Mouse (Mus musculus): Measurements from ENCODE around the gene Sdc3. TPM values are rescaled to one million over a fixed set of nuclear protein-coding genes. Genes with fewer than 3 reads are reported as not detected.

Gene Sdc3
- polyA plus RNA-seq, 1 experiment = 7.9 TPM

DNA sequence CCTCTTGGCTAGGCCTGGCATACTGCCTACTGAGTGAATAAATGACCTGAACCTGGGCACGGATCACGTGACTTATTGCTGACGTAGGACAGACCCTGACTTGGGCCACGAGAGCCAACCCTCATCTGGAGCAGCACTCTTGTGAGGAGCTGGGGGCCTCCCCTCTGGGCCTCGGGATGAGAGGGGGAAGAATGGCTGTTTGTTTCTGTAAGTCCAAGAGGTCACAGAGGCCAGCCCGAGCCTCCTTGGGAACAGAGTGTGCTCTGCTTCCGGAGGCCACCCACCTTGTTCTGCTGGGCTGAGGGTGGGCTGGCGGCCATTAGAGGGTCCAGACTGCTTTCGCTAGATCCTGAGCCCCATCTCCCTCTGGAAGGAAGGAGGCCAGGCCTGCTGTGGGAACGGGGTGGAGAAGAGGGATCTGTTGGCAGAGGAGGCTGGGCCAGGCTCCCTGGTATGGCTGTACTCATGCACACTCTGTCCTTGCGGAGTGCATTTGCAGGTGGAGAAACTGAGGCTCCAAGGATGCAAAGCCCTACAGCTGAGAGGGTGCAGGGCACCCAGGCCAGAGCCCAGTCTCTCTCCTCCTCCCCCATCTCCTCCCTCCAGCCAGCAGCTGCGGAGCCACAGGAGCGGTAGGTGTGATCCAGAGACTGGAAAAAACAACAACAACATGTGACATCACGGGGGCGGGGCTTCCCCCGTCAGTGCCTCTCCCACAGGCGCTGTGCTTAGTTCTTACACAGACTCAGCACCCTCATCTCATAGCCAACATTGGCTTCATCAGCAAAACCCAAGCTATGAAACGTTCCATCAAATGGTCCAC lies 36.7 kb downstream of the Sdc3 start:
- H3K4me1 ChIP-seq (ENCODE audit: control insufficient read depth, insufficient read depth, insufficient read length, low read length) = peaks cover 10% of the 10 kb centered on the region
- H3K27ac ChIP-seq (replicated peaks; ENCODE audit: low read depth, low read length) = peak overlapping the region; percentile 65
- no peak overlapping the region for H3K4me3 ChIP-seq (ENCODE audit: insufficient read depth, low read depth, low read length)

GRCm38 (mm10) chr4:130834122-130834521 lies 41.8 kb downstream of the Sdc3 start:
- no peak overlapping the region for H3K27ac ChIP-seq (replicated peaks; ENCODE audit: low read depth, low read length)
- no peak overlapping the region for H3K4me3 ChIP-seq (ENCODE audit: insufficient read depth, low read depth, low read length)
- peaks cover 21% of the 10 kb centered on the region for H3K4me1 ChIP-seq (ENCODE audit: control insufficient read depth, insufficient read depth, insufficient read length, low read length)

DNA sequence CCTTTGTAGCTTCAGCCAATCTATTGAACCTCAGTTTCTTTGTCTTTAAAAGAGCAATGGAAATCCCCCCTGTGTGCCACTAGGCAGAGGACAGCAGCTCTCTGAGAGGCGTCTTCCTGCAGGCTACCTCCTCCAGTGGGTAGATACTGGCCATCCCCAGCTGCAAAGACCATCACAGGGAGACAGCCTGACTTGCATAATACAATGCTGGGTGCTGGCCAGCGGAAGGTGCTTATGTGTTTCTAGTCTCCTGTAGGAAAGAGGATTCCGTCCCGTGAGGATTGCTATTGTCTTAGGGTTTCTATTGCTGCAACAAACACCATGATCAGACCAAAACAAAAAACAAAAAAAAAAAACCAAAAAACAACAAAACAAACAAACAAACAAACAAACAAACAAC lies 43.2 kb downstream of the Sdc3 start:
- H3K4me1 ChIP-seq (ENCODE audit: control insufficient read depth, insufficient read depth, insufficient read length, low read length) = peaks cover 21% of the 10 kb centered on the region

GRCm38 (mm10) chr4:130836281-130837061 lies 44.1 kb downstream of the Sdc3 start:
- Histone ChIP-seq H3K27ac (replicated peaks; ENCODE audit: low read depth, low read length) (no peak overlapping the region), H3K4me3 (ENCODE audit: insufficient read depth, low read depth, low read length) (no peak overlapping the region), H3K4me1 (ENCODE audit: control insufficient read depth, insufficient read depth, insufficient read length, low read length) (peaks cover 29% of the 10 kb centered on the region)

More for the DNA sequence above, 43.2 kb downstream of the Sdc3 start:
- Histone ChIP-seq H3K27ac (replicated peaks; ENCODE audit: low read depth, low read length) (peak overlapping the region; percentile 69), H3K4me3 (ENCODE audit: insufficient read depth, low read depth, low read length) (no peak overlapping the region)

DNA sequence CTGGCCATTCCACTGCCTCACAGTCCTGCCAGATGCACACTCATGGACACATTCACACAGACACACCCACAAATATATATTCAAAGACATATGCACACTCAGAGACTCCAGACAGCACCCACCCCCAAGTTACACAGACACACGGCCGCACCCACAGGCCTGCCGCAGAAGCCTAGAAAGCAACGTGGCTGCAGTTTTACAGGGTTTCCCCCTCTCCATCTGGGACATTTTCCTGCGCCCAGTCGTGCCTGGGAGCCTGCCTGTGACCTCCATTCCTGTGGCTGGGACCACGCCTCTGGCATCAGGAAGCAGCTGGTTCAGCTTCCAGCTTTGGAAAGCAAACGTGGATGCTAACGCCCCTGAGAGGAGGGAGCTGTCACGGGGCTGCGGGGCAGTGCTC lies 46.2 kb downstream of the Sdc3 start:
- H3K27ac ChIP-seq (replicated peaks; ENCODE audit: low read depth, low read length) = 0 out of 2 replicates have a peak overlapping the region, but pooled peaks have one; percentile 19
- no peak overlapping the region for H3K4me3 ChIP-seq (ENCODE audit: insufficient read depth, low read depth, low read length)

DNA sequence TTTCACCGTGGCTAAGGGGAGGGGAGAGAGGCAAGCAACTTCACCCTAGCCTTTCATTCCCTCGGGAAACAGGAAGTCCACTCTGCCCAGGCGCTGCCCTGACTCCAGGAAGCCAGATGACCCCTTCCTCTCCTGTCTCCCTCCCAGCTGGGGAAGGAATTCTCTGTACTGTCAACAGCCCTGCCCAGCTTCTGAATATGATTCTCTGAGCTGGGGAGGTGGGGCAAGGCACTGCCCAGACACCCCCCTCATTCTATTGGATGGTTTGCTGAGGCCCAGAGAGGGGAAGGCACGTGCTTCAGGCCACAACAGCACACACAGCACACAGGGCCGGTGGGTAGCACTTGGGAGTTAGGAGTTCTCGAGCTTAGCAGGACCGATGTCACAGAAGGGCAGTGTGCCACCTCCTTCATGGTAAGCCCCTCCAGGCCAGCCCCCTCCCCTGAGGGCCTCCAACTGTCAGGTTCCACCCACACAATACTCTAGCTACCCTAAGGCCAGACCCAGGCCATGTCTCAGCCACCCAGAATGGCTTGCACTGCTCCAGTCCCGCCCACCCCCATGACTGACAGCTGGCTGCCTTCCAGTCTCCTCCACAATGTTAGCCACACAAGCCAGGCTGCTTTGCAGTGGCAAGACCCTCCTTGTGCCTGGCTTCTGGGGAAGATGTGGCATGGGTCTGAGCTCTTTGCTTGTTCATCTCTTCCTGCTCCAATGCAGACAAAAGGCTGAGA lies 48.9 kb downstream of the Sdc3 start:
- Histone ChIP-seq H3K27ac (replicated peaks; ENCODE audit: low read depth, low read length) (0 out of 2 replicates have a peak overlapping the region, but pooled peaks have one; percentile 1), H3K4me1 (ENCODE audit: control insufficient read depth, insufficient read depth, insufficient read length, low read length) (peaks cover 28% of the 10 kb centered on the region), H3K4me3 (ENCODE audit: insufficient read depth, low read depth, low read length) (no peak overlapping the region)

More for the DNA sequence above, 46.2 kb downstream of the Sdc3 start:
- H3K4me1 ChIP-seq (ENCODE audit: control insufficient read depth, insufficient read depth, insufficient read length, low read length) = peaks cover 31% of the 10 kb centered on the region

DNA sequence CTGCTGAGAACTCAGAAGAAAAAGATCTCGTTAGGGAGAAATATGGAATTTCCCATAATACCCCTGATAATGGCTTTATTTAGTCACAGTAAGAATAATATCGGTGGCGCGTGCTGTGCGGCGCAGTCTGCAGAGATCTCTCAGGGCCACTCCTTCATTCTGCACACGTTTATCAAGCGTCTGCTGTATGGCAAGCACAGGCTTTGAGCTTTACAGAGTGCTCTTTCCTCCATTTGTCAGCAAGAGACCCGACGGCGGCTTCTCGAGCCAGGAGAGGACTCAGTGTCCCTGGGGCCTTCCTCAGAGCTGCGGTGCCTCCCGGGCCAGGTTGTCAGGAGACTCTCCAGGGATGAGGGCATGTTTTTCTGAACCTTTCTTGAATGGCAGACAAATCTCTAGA lies 56.5 kb downstream of the Sdc3 start:
- no peaks in the 10 kb centered on the region for H3K4me1 ChIP-seq (ENCODE audit: control insufficient read depth, insufficient read depth, insufficient read length, low read length)
- no peak overlapping the region for H3K4me3 ChIP-seq (ENCODE audit: insufficient read depth, low read depth, low read length)
- H3K27ac ChIP-seq (replicated peaks; ENCODE audit: low read depth, low read length) = no peak overlapping the region

DNA sequence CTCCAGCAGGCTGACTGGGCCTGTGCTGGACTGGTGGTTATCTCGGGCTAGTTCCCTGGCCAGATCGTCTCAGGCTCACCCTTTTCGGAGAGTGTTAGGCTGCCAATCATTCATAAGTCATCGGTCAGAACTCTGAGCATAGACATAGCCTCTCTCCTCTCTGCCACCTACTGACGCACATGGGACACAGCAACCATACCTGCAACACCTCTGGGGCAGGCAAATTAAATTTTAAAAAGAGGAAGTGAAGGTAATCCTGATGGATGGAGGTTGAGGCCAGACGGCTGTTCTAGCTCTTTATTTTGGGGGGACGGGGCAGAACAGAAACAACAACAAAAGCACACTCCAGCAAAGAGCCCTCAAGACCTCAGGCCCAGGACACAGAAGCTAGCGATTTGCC lies 65.3 kb downstream of the Sdc3 start:
- Histone ChIP-seq H3K27ac (replicated peaks; ENCODE audit: low read depth, low read length) (no peak overlapping the region), H3K4me1 (ENCODE audit: control insufficient read depth, insufficient read depth, insufficient read length, low read length) (no peaks in the 10 kb centered on the region), H3K4me3 (ENCODE audit: insufficient read depth, low read depth, low read length) (no peak overlapping the region)

- no peaks in the 10 kb centered on the region for H3K4me1 ChIP-seq (ENCODE audit: control insufficient read depth, insufficient read depth, insufficient read length, low read length)
- no peak overlapping the region for H3K27ac ChIP-seq (replicated peaks; ENCODE audit: low read depth, low read length)
- no peak overlapping the region for H3K4me3 ChIP-seq (ENCODE audit: insufficient read depth, low read depth, low read length)
These were observed 66.5 kb downstream of the Sdc3 start for GRCm38 (mm10) chr4:130858880-130859279.

- no peak overlapping the region for H3K4me3 ChIP-seq (ENCODE audit: insufficient read depth, low read depth, low read length)
- H3K27ac ChIP-seq (replicated peaks; ENCODE audit: low read depth, low read length) = no peak overlapping the region
- H3K4me1 ChIP-seq (ENCODE audit: control insufficient read depth, insufficient read depth, insufficient read length, low read length) = no peaks in the 10 kb centered on the region
These were observed 67.1 kb downstream of the Sdc3 start for GRCm38 (mm10) chr4:130859467-130859866.

DNA sequence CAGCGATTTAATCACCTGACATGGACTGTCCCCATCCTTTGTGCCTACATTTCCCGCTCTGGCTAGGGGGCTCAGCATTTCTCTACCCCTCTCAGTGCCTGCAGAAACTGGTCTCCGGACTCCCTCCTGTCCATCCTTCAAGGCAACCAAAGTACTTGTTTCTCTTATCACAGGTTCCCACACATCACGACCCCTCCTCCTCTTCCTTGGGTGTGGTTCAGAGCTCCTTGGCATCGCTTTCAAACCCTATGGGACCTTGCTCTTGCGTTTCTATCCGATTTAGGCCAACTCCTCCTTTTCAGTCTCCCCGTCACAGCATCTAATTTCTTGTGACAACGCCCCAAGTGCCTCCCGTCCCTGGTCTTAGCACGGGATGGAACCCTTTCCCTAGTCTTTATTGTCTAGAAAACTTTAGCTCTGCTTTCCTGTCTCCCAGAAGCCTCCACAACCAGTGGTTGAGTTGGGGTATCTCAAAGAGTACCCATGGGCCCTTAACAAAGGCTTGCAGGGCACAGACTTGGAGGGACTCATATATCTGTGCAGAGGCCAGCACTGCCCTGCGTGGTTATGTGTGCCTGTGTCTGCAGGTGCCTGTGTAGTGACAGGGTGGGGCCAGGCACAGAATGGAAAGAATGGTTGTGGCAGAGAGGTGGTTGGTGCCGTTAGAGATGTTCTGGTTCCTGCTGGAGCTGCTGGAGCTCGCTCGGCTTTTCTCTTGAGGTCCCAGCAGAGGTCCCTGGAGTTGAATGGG lies 68.7 kb downstream of the Sdc3 start:
- Histone ChIP-seq H3K4me1 (ENCODE audit: control insufficient read depth, insufficient read depth, insufficient read length, low read length) (no peaks in the 10 kb centered on the region), H3K4me3 (ENCODE audit: insufficient read depth, low read depth, low read length) (no peak overlapping the region), H3K27ac (replicated peaks; ENCODE audit: low read depth, low read length) (no peak overlapping the region)

- Histone ChIP-seq H3K27ac (replicated peaks; ENCODE audit: low read depth, low read length) (no peak overlapping the region), H3K4me3 (ENCODE audit: insufficient read depth, low read depth, low read length) (peak overlapping the region; percentile 34; the same call in 1 of the 2 replicates), H3K4me1 (ENCODE audit: control insufficient read depth, insufficient read depth, insufficient read length, low read length) (no peaks in the 10 kb centered on the region)
These were observed 69.4 kb downstream of the Sdc3 start for GRCm38 (mm10) chr4:130861653-130862208.

DNA sequence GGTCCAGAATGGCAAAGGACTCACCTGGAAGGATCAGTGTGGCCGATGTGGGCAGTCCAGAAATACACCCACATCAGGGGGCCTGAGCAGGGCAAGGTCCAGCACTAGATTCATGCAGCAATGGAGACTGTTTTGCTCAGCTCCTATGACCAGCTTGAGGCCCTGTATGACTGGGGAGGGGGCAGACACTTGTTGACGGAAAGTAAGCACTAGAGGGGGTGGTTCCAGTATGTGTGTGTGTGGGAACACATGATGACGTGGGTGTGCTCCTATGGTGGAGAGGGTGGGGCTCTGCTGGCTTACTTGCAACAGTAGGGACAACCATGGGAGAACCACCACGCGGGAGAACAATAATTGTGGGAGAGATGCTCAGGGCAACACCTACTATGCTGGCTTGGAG lies 70.2 kb downstream of the Sdc3 start:
- no peak overlapping the region for H3K4me3 ChIP-seq (ENCODE audit: insufficient read depth, low read depth, low read length)
- H3K4me1 ChIP-seq (ENCODE audit: control insufficient read depth, insufficient read depth, insufficient read length, low read length) = no peaks in the 10 kb centered on the region
- no peak overlapping the region for H3K27ac ChIP-seq (replicated peaks; ENCODE audit: low read depth, low read length)

DNA sequence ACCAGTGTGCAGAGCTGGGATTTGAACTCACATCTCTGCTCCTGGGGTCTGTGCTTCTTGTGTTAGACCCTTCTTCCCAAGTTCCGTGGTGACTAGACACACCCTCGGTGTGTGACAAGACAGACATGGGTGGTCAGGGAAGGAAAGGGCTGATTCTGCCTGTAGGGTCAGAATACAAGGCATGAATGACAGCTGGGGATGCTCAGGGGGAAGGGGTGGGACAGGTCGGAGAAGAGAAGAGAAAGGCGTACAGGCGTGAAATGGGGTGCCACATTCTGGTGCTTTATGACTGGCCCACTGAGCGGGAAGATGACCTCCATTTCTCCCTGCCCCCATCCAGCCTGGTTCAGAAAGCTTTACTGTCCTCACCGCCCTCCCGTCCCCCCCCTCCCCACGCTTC lies 73.1 kb downstream of the Sdc3 start:
- Histone ChIP-seq H3K4me3 (ENCODE audit: insufficient read depth, low read depth, low read length) (no peak overlapping the region), H3K27ac (replicated peaks; ENCODE audit: low read depth, low read length) (no peak overlapping the region), H3K4me1 (ENCODE audit: control insufficient read depth, insufficient read depth, insufficient read length, low read length) (no peaks in the 10 kb centered on the region)
